Mouse (Mus musculus): ENCODE results near the gene Sptb. TPM values are rescaled to one million over a fixed set of nuclear protein-coding genes. Genes with fewer than 3 reads are reported as not detected.

The Sptb gene
- polyA plus RNA-seq, 2 experiments, result 39.7 to 59.4 TPM

GRCm38 (mm10) chr12:76536591-76537153 is 173.7 kb downstream of the Sptb start:
- no peak overlapping the region for H3K27ac ChIP-seq

DNA sequence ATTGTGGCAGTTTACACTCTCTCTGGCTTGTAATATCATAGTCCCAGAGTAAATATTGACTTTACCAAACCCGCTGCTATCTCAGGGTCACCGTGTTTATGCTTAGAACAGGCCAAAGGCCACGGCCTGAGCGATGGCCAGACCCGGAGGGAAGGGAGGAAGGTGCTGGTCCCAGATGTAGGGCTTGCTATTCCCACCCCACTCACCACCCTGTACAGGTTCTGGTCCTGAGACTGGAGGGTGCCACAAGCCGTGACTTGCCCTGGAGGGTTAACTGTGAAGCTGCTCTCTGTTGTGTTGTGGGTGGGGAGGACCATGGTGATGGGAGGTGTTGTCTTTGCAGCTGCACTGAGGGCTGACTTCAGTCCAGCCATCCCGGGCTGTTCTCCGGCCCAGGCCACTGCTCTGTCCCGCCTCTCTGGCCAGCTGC is 174.9 kb downstream of the Sptb start:
- no peaks in the 10 kb centered on the region for H3K9me3 ChIP-seq (ENCODE audit: control insufficient read depth, low read length)
- peak overlapping the region in 1 of 2 experiments; percentile 13; a peak in 1 of 4 replicates for H3K4me3 ChIP-seq (ENCODE audit: insufficient read depth in 1 of 2, low read depth in 2 of 2, low read length in 2 of 2)
- H3K27me3 ChIP-seq (ENCODE audit: control insufficient read depth, insufficient read depth, low read length), result peaks cover 54% of the 10 kb centered on the region
- H3K36me3 ChIP-seq (replicated peaks; ENCODE audit: control insufficient read depth, insufficient read depth, low read depth), result no peaks in the 10 kb centered on the region
- H3K4me2 ChIP-seq (ENCODE audit: low read depth), result peak overlapping the region; percentile 46
- no peak overlapping the region for H3K9ac ChIP-seq (replicated peaks)
- 53% methylated on average over 9 of the region's 9 CpGs for WGBS (ENCODE audit: insufficient replicate concordance)
- no peak overlapping the region for H3K27ac ChIP-seq
- no peak for TF ChIP-seq CTCF (IDR thresholded peaks at IDR 0.05; ENCODE audit: low read depth)
- no peak for TF ChIP-seq EP300 (IDR thresholded peaks at IDR 0.05; ENCODE audit: low read depth)
- DNase-seq (ENCODE audit: low read depth in 3 of 3, low spot score in 3 of 3) (no peak), ATAC-seq (ENCODE audit: insufficient read depth) (peak; percentile 31)
- H3K4me1 ChIP-seq (replicated peaks; ENCODE audit: control insufficient read depth in 2 of 2, insufficient read depth in 2 of 2, low read length in 1 of 2), result peaks cover 2 to 6% of the 10 kb centered on the region in 2 experiments; a peak in 2 of 4 replicates

More at GRCm38 (mm10) chr12:76536591-76537153, 173.7 kb downstream of the Sptb start:
- 62% methylated on average over 8 of the region's 8 CpGs for WGBS (ENCODE audit: insufficient replicate concordance)
- TF ChIP-seq EP300 (IDR thresholded peaks at IDR 0.05; ENCODE audit: low read depth) (no peak), CTCF (IDR thresholded peaks at IDR 0.05; ENCODE audit: low read depth) (no peak)
- H3K4me1 ChIP-seq (replicated peaks; ENCODE audit: control insufficient read depth in 2 of 2, insufficient read depth in 2 of 2, low read length in 1 of 2), result peaks cover 2 to 8% of the 10 kb centered on the region in 2 experiments; a peak in 2 of 4 replicates
- peaks cover 42% of the 10 kb centered on the region for H3K27me3 ChIP-seq (ENCODE audit: control insufficient read depth, insufficient read depth, low read length)
- H3K36me3 ChIP-seq (replicated peaks; ENCODE audit: control insufficient read depth, insufficient read depth, low read depth), result no peaks in the 10 kb centered on the region
- ATAC-seq (ENCODE audit: insufficient read depth), result no peak
- peak overlapping the region; percentile 46; the same call in 1 of the 2 replicates for H3K4me2 ChIP-seq (ENCODE audit: low read depth)
- no peak for DNase-seq (ENCODE audit: low read depth in 3 of 3, low spot score in 3 of 3)
- no peak overlapping the region for H3K4me3 ChIP-seq (ENCODE audit: insufficient read depth in 1 of 2, low read depth in 2 of 2, low read length in 2 of 2)
- no peak overlapping the region for H3K9ac ChIP-seq (replicated peaks)
- no peaks in the 10 kb centered on the region for H3K9me3 ChIP-seq (ENCODE audit: control insufficient read depth, low read length)

DNA sequence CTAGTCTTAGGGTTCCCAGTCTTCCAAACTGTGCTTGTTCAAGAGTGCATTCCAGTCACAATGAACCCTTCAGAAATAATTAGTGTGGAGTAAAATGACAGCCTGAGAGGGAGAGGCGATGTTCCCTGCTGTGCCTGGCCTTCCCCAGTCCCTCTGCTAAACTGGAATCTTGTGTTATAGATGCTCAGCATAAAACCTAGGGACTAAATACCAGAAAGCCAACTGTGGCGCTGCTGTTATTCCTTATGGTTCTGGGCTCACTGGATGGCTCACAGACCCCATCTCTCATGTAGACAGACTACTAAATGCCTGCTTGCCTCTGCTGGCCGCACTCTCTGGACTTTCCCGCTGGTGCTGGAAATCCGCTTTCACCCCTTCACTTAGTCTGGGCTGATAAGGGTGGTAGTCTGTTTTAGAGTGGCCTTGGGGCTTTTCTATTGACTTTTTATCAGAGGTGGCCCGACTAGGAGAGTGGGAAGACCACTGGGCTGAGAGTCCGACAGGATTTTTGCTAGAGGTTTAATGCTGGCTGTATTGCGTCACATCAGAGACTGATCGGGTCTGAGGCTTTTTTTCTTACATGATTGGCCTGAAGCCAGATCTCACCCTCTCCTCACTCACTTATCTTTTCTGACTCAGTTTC is 175.6 kb downstream of the Sptb start:
- H3K4me3 ChIP-seq (ENCODE audit: insufficient read depth in 1 of 2, low read depth in 2 of 2, low read length in 2 of 2), result peak overlapping the region; percentile 54 to 59
- ATAC-seq (ENCODE audit: insufficient read depth) (no peak), DNase-seq (ENCODE audit: low read depth in 3 of 3, low spot score in 3 of 3) (no peak)
- TF ChIP-seq CTCF (IDR thresholded peaks at IDR 0.05; ENCODE audit: low read depth) (no peak), EP300 (IDR thresholded peaks at IDR 0.05; ENCODE audit: low read depth) (no peak)
- H3K4me1 ChIP-seq (replicated peaks; ENCODE audit: control insufficient read depth in 2 of 2, insufficient read depth in 2 of 2, low read length in 1 of 2), result peaks cover 2 to 6% of the 10 kb centered on the region in 2 experiments; a peak in 2 of 4 replicates
- H3K4me2 ChIP-seq (ENCODE audit: low read depth), result peak overlapping the region; percentile 46
- peaks cover 55% of the 10 kb centered on the region for H3K27me3 ChIP-seq (ENCODE audit: control insufficient read depth, insufficient read depth, low read length)
- no peak overlapping the region for H3K9ac ChIP-seq (replicated peaks)
- 29% methylated on average over 9 of the region's 9 CpGs for WGBS (ENCODE audit: insufficient replicate concordance)
- no peaks in the 10 kb centered on the region for H3K9me3 ChIP-seq (ENCODE audit: control insufficient read depth, low read length)
- no peaks in the 10 kb centered on the region for H3K36me3 ChIP-seq (replicated peaks; ENCODE audit: control insufficient read depth, insufficient read depth, low read depth)
- H3K27ac ChIP-seq, result no peak overlapping the region

DNA sequence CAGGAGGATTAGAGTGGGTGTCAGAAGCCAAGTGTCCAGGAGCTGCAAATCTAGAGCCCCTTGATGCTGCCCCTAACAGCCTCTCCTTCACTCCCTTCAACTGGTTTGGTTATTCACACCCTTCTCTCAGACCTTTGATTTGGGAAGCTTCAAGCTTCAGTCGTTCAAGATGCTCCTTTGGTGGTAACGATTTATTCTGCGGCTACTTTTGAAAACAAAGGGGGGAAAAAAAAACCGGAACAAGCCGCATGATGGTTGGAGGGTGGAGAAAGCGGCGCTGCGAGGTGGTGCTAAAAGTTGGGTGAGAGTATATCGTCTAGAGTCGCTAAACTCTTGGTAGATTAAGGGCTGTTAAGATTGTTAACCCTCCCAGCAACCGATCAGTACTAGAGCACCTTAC is 176.1 kb downstream of the Sptb start:
- no peak overlapping the region; the same call in 1 of the 2 replicates for H3K27ac ChIP-seq
- no peaks in the 10 kb centered on the region for H3K36me3 ChIP-seq (replicated peaks; ENCODE audit: control insufficient read depth, insufficient read depth, low read depth)
- peaks cover 55% of the 10 kb centered on the region for H3K27me3 ChIP-seq (ENCODE audit: control insufficient read depth, insufficient read depth, low read length)
- DNase-seq (ENCODE audit: low read depth in 3 of 3, low spot score in 3 of 3), result no peak
- H3K4me3 ChIP-seq (ENCODE audit: insufficient read depth in 1 of 2, low read depth in 2 of 2, low read length in 2 of 2), result peak overlapping the region; percentile 54 to 59
- H3K9me3 ChIP-seq (ENCODE audit: control insufficient read depth, low read length), result no peaks in the 10 kb centered on the region
- 2% methylated on average over 11 of the region's 11 CpGs for WGBS (ENCODE audit: insufficient replicate concordance)
- peak overlapping the region; percentile 23 for H3K9ac ChIP-seq (replicated peaks)
- ATAC-seq (ENCODE audit: insufficient read depth), result no peak
- TF ChIP-seq EP300 (IDR thresholded peaks at IDR 0.05; ENCODE audit: low read depth) (no peak), CTCF (IDR thresholded peaks at IDR 0.05; ENCODE audit: low read depth) (no peak)
- peak overlapping the region; percentile 46 for H3K4me2 ChIP-seq (ENCODE audit: low read depth)
- H3K4me1 ChIP-seq (replicated peaks; ENCODE audit: control insufficient read depth in 2 of 2, insufficient read depth in 2 of 2, low read length in 1 of 2), result peaks cover 2 to 6% of the 10 kb centered on the region in 2 experiments; a peak in 2 of 4 replicates

All from liver, embryonic 14.5 days (tissue).